Mouse (Mus musculus): ENCODE measurements around the gene Gjc2. TPM values are rescaled to one million over a fixed set of nuclear protein-coding genes. Genes with fewer than 3 reads are reported as not detected.

The Gjc2 gene
- 0.22 and 0.27 TPM in 2 replicates for polyA plus RNA-seq (2015; fragmentation: Nextera tagmentation; extraction: Ambion mirVana)

- H3K4me3 ChIP-seq (replicated peaks), result no peak within 1 kb of the TSS
- H3K4me2 ChIP-seq, result no peak within 1 kb of the TSS
- peaks cover 22% of the 10 kb centered on the region for H3K27me3 ChIP-seq
- 39% methylated on average over 3 of the region's 3 CpGs for WGBS
- H3K36me3 ChIP-seq, result peaks cover 40% of the 10 kb centered on the region
- no peak for ATAC-seq (replicated peaks; ENCODE audit: low FRiP score)
- H3K9me3 ChIP-seq (replicated peaks), result no peaks in the 10 kb centered on the region
- H3K9ac ChIP-seq, result no peak within 1 kb of the TSS
- H3K4me1 ChIP-seq, result peaks cover 10% of the 10 kb centered on the region
- H3K27ac ChIP-seq, result no peak within 1 kb of the TSS
Measured at GRCm38 (mm10) chr11:59182864-59183331, at the start of gene Gjc2. Gene Gjc2 (minus strand): TSS chr11:59183213.

- no peak for ATAC-seq (replicated peaks; ENCODE audit: low FRiP score)
- 76% methylated on average over 2 of the region's 2 CpGs for WGBS
- Histone ChIP-seq H3K4me3 (replicated peaks) (no peak overlapping the region), H3K4me2 (no peak overlapping the region), H3K9ac (no peak overlapping the region), H3K36me3 (no peaks in the 10 kb centered on the region), H3K4me1 (peaks cover 12% of the 10 kb centered on the region), H3K9me3 (replicated peaks) (no peaks in the 10 kb centered on the region), H3K27me3 (no peaks in the 10 kb centered on the region), H3K27ac (no peak overlapping the region)
Measured at GRCm38 (mm10) chr11:59232797-59233196, 49.8 kb upstream of the Gjc2 start.

GRCm38 (mm10) chr11:59230144-59230760, 47.2 kb upstream of the Gjc2 start:
- H3K4me1 ChIP-seq, result peaks cover 25% of the 10 kb centered on the region
- no peak overlapping the region for H3K9ac ChIP-seq
- 13% methylated on average over 7 of the region's 7 CpGs for WGBS
- no peak overlapping the region for H3K4me3 ChIP-seq (replicated peaks)
- no peaks in the 10 kb centered on the region for H3K9me3 ChIP-seq (replicated peaks)
- H3K27me3 ChIP-seq, result no peaks in the 10 kb centered on the region
- H3K36me3 ChIP-seq, result no peaks in the 10 kb centered on the region
- ATAC-seq (replicated peaks; ENCODE audit: low FRiP score), result no peak
- H3K27ac ChIP-seq, result no peak overlapping the region
- H3K4me2 ChIP-seq, result no peak overlapping the region

GRCm38 (mm10) chr11:59228122-59228953, 45.3 kb upstream of the Gjc2 start, which contains the start of gene Arf1:
Gene Arf1 (minus strand): TSS chr11:59228270.
- H3K27me3 ChIP-seq, result no peaks in the 10 kb centered on the region
- H3K4me3 ChIP-seq (replicated peaks), result peak within 1 kb of the TSS; percentile 96
- peak within 1 kb of the TSS; percentile 72 for H3K4me2 ChIP-seq
- no peaks in the 10 kb centered on the region for H3K9me3 ChIP-seq (replicated peaks)
- peak within 1 kb of the TSS; percentile 98 for H3K27ac ChIP-seq
- WGBS, result 4% methylated on average over 59 of the region's 59 CpGs
- H3K36me3 ChIP-seq, result peaks cover 7% of the 10 kb centered on the region
- peak; percentile 97 for ATAC-seq (replicated peaks; ENCODE audit: low FRiP score)
- peak within 1 kb of the TSS; percentile 100 for H3K9ac ChIP-seq
- H3K4me1 ChIP-seq, result peaks cover 36% of the 10 kb centered on the region

GRCm38 (mm10) chr11:59227604-59228121, 44.6 kb upstream of the Gjc2 start:
- Histone ChIP-seq H3K9ac (peak overlapping the region; percentile 100), H3K27me3 (no peaks in the 10 kb centered on the region), H3K9me3 (replicated peaks) (no peaks in the 10 kb centered on the region), H3K36me3 (peaks cover 11% of the 10 kb centered on the region), H3K4me3 (replicated peaks) (peak overlapping the region; percentile 96), H3K4me2 (peak overlapping the region; percentile 72), H3K4me1 (peaks cover 42% of the 10 kb centered on the region), H3K27ac (peak overlapping the region; percentile 98)
- peak; percentile 84 for ATAC-seq (replicated peaks; ENCODE audit: low FRiP score)
- under 1% methylated on average over 47 of the region's 51 CpGs for WGBS

GRCm38 (mm10) chr11:59226787-59227603, 44.0 kb upstream of the Gjc2 start:
- no peak for ATAC-seq (replicated peaks; ENCODE audit: low FRiP score)
- Histone ChIP-seq H3K4me1 (peaks cover 47% of the 10 kb centered on the region), H3K4me2 (peak overlapping the region; percentile 72), H3K27ac (peak overlapping the region; percentile 98), H3K9ac (peak overlapping the region; percentile 100), H3K27me3 (no peaks in the 10 kb centered on the region), H3K4me3 (replicated peaks) (peak overlapping the region; percentile 96), H3K9me3 (replicated peaks) (no peaks in the 10 kb centered on the region), H3K36me3 (peaks cover 11% of the 10 kb centered on the region)
- WGBS, result 3% methylated on average over 21 of the region's 21 CpGs

GRCm38 (mm10) chr11:59226251-59226650, 43.2 kb upstream of the Gjc2 start:
- Histone ChIP-seq H3K4me3 (replicated peaks) (peak overlapping the region; percentile 96), H3K27me3 (no peaks in the 10 kb centered on the region), H3K9ac (peak overlapping the region; percentile 100; the same call in 1 of the 2 replicates), H3K4me2 (peak overlapping the region; percentile 72), H3K9me3 (replicated peaks) (no peaks in the 10 kb centered on the region), H3K36me3 (peaks cover 11% of the 10 kb centered on the region), H3K4me1 (peaks cover 48% of the 10 kb centered on the region), H3K27ac (0 out of 2 replicates have a peak overlapping the region, but pooled peaks have one; percentile 33)
- no peak for ATAC-seq (replicated peaks; ENCODE audit: low FRiP score)
- 29% methylated on average over 3 of the region's 3 CpGs for WGBS

GRCm38 (mm10) chr11:59225167-59225566, 42.2 kb upstream of the Gjc2 start:
- Histone ChIP-seq H3K27me3 (no peaks in the 10 kb centered on the region), H3K4me1 (peaks cover 58% of the 10 kb centered on the region), H3K9ac (no peak overlapping the region), H3K27ac (no peak overlapping the region), H3K9me3 (replicated peaks) (no peaks in the 10 kb centered on the region), H3K4me2 (peak overlapping the region; percentile 72), H3K36me3 (peaks cover 15% of the 10 kb centered on the region), H3K4me3 (replicated peaks) (peak overlapping the region; percentile 5; the same call in 1 of the 2 replicates)
- no peak for ATAC-seq (replicated peaks; ENCODE audit: low FRiP score)
- 66% methylated on average over 2 of the region's 2 CpGs for WGBS

- Histone ChIP-seq H3K27ac (no peak overlapping the region), H3K4me1 (peaks cover 60% of the 10 kb centered on the region), H3K4me2 (no peak overlapping the region), H3K9me3 (replicated peaks) (no peaks in the 10 kb centered on the region), H3K27me3 (no peaks in the 10 kb centered on the region), H3K9ac (no peak overlapping the region), H3K4me3 (replicated peaks) (no peak overlapping the region), H3K36me3 (peaks cover 22% of the 10 kb centered on the region)
- ATAC-seq (replicated peaks; ENCODE audit: low FRiP score), result no peak
- WGBS, result 73% methylated on average over 2 of the region's 2 CpGs
Measured at GRCm38 (mm10) chr11:59224470-59224869, 41.5 kb upstream of the Gjc2 start.

- no peak overlapping the region for H3K27ac ChIP-seq
- H3K36me3 ChIP-seq, result peaks cover 26% of the 10 kb centered on the region
- 90% methylated on average over 3 of the region's 3 CpGs for WGBS
- H3K4me1 ChIP-seq, result peaks cover 61% of the 10 kb centered on the region
- H3K4me3 ChIP-seq (replicated peaks), result no peak overlapping the region
- ATAC-seq (replicated peaks; ENCODE audit: low FRiP score), result no peak
- H3K4me2 ChIP-seq, result no peak overlapping the region
- H3K9ac ChIP-seq, result no peak overlapping the region
- no peaks in the 10 kb centered on the region for H3K9me3 ChIP-seq (replicated peaks)
- no peaks in the 10 kb centered on the region for H3K27me3 ChIP-seq
Measured at GRCm38 (mm10) chr11:59224025-59224424, 41.0 kb upstream of the Gjc2 start.

GRCm38 (mm10) chr11:59222306-59222705, 39.3 kb upstream of the Gjc2 start:
- Histone ChIP-seq H3K4me1 (peaks cover 69% of the 10 kb centered on the region), H3K4me3 (replicated peaks) (no peak overlapping the region), H3K9me3 (replicated peaks) (no peaks in the 10 kb centered on the region), H3K36me3 (peaks cover 38% of the 10 kb centered on the region), H3K4me2 (no peak overlapping the region), H3K9ac (no peak overlapping the region), H3K27ac (no peak overlapping the region), H3K27me3 (no peaks in the 10 kb centered on the region)
- no peak for ATAC-seq (replicated peaks; ENCODE audit: low FRiP score)
- 89% methylated on average over 4 of the region's 4 CpGs for WGBS

Measured in kidney, embryonic 15.5 days (tissue).